Mouse (Mus musculus): ENCODE data around the gene Mrpl1.

GRCm38 (mm10) chr5:96200269-96200668 is 9.0 kb upstream of the Mrpl1 start:
- TF ChIP-seq POLR2A (IDR thresholded peaks at IDR 0.05; ENCODE audit: borderline replicate concordance, insufficient read depth, low read length) (no peak), CTCF (IDR thresholded peaks at IDR 0.05; ENCODE audit: borderline replicate concordance, insufficient read depth, low read depth, low read length) (no peak)
